ENCODE assay signal across 8 mouse cellular contexts in genomic region chr1:171344715-171345114, GRCm38 (mm10). TPM values are rescaled to one million over a fixed set of nuclear protein-coding genes. Genes with fewer than 3 reads are reported as not detected.
DNase-seq lines count a peak whose midpoint lies in the region; ATAC-seq and TF ChIP-seq lines count a peak whose summit lies in the region.

No protein-coding gene starts in this region.

- no peak for TF ChIP-seq POLR2A in bone marrow macrophage, adult 2 months (IDR thresholded peaks at IDR 0.05; ENCODE audit: borderline replicate concordance, low read depth, low read length)

- peak; percentile 29 for DNase-seq in kidney, adult 18-20 months
- DNase-seq in kidney, postnatal 25 days, result no peak
- DNase-seq in hindbrain, embryonic 14.5 days (ENCODE audit: low spot score), result no peak
- DNase-seq in right cerebral cortex, postnatal 36 days (ENCODE audit: low spot score in 2 of 2), result no peak
- no peak for DNase-seq in right cerebral cortex, adult 2 months (ENCODE audit: low spot score in 2 of 2)

- H3K36me3 ChIP-seq in hindbrain, embryonic 14.5 days (replicated peaks; ENCODE audit: control insufficient read depth, insufficient read depth), result peaks cover 41% of the 10 kb centered on the region
- peaks cover 29% of the 10 kb centered on the region for H3K36me3 ChIP-seq in midbrain, embryonic 15.5 days (replicated peaks)

- ATAC-seq in hindbrain, embryonic 14.5 days (ENCODE audit: low FRiP score), result no peak
- ATAC-seq in midbrain, embryonic 15.5 days (replicated peaks), result peak; percentile 24
- no peak for ATAC-seq in cerebellum, adult (ENCODE audit: insufficient number of reproducible peaks, low FRiP score, low TSS enrichment)

- peak overlapping the region; percentile 81 for H3K4me3 ChIP-seq in bone marrow macrophage, adult 2 months (ENCODE audit: insufficient read depth, low read length)
- H3K4me3 ChIP-seq in hindbrain, embryonic 14.5 days (replicated peaks; ENCODE audit: low read length), result peak overlapping the region; percentile 92
- H3K4me3 ChIP-seq in midbrain, embryonic 15.5 days, result peak overlapping the region; percentile 94

- peaks cover 6% of the 10 kb centered on the region; the same call in 1 of the 2 replicates for H3K9me3 ChIP-seq in hindbrain, embryonic 14.5 days (ENCODE audit: control insufficient read depth, low read length)
- 0 out of 2 replicates have a peak, but pooled peaks cover 6% of the 10 kb centered on the region for H3K9me3 ChIP-seq in midbrain, embryonic 15.5 days

- H3K4me1 ChIP-seq in bone marrow macrophage, adult 2 months (ENCODE audit: control insufficient read depth, insufficient read depth, low read length), result peaks cover 30% of the 10 kb centered on the region
- peaks cover 24% of the 10 kb centered on the region for H3K4me1 ChIP-seq in hindbrain, embryonic 14.5 days (replicated peaks; ENCODE audit: control insufficient read depth, insufficient read depth, low read length)
- peaks cover 38% of the 10 kb centered on the region for H3K4me1 ChIP-seq in midbrain, embryonic 15.5 days

- TF ChIP-seq CTCF in bone marrow macrophage, adult 2 months (IDR thresholded peaks at IDR 0.05; ENCODE audit: low read depth, low read length), result no peak

- no peak overlapping the region for H3K27ac ChIP-seq in bone marrow macrophage, adult 2 months (ENCODE audit: insufficient read depth, low read depth, low read length)
- no peak overlapping the region for H3K27ac ChIP-seq in hindbrain, embryonic 14.5 days
- H3K27ac ChIP-seq in midbrain, embryonic 15.5 days, result no peak overlapping the region; the same call in 1 of the 2 replicates

- 81% methylated on average over 9 of the region's 9 CpGs for whole genome bisulfite sequencing in hindbrain, embryonic 14.5 days
- 76% methylated on average over 9 of the region's 9 CpGs for WGBS in midbrain, embryonic 15.5 days

- H3K9ac ChIP-seq in hindbrain, embryonic 14.5 days, result peak overlapping the region; percentile 83
- peak overlapping the region; percentile 78 for H3K9ac ChIP-seq in midbrain, embryonic 15.5 days

- H3K4me2 ChIP-seq in hindbrain, embryonic 14.5 days (replicated peaks), result peak overlapping the region; percentile 90
- H3K4me2 ChIP-seq in midbrain, embryonic 15.5 days, result peak overlapping the region; percentile 81

- no peaks in the 10 kb centered on the region for H3K27me3 ChIP-seq in hindbrain, embryonic 14.5 days (ENCODE audit: control insufficient read depth, insufficient read depth, low read length)
- no peaks in the 10 kb centered on the region for H3K27me3 ChIP-seq in midbrain, embryonic 15.5 days (replicated peaks)

RNA-seq across cellular contexts. Expression of gene Nit1, which starts 0.7 kb away (rescaled TPM):
- polyA plus RNA-seq in bone marrow macrophage, adult 2 months (2012; ENCODE audit: insufficient read depth, insufficient read length, missing spikeins), result 31.9 and 34.7 TPM in 2 replicates
- polyA plus RNA-seq in hindbrain, embryonic 14.5 days (2014; fragmentation: Nextera tagmentation; extraction: Ambion mirVana), result 36.6 and 37.8 TPM in 2 replicates
- 52.2 and 54.2 TPM in 2 replicates for polyA plus RNA-seq in midbrain, embryonic 15.5 days (2015; fragmentation: Nextera tagmentation; extraction: Ambion mirVana)

RNA-seq across cellular contexts. Expression of gene Pfdn2, which starts 0.8 kb away (rescaled TPM):
- 64.4 and 74.8 TPM in 2 replicates for polyA plus RNA-seq in bone marrow macrophage, adult 2 months (2012; ENCODE audit: insufficient read depth, insufficient read length, missing spikeins)
- polyA plus RNA-seq in hindbrain, embryonic 14.5 days (2014; fragmentation: Nextera tagmentation; extraction: Ambion mirVana), result 60.3 and 66.1 TPM in 2 replicates
- 146 and 150 TPM in 2 replicates for polyA plus RNA-seq in midbrain, embryonic 15.5 days (2015; fragmentation: Nextera tagmentation; extraction: Ambion mirVana)

RNA-seq across cellular contexts. Expression of gene Dedd, which starts 15.8 kb away (rescaled TPM):
- polyA plus RNA-seq in bone marrow macrophage, adult 2 months (2012; ENCODE audit: insufficient read depth, insufficient read length, missing spikeins), result 34.3 and 43.5 TPM in 2 replicates
- 45.9 and 49.9 TPM in 2 replicates for polyA plus RNA-seq in hindbrain, embryonic 14.5 days (2014; fragmentation: Nextera tagmentation; extraction: Ambion mirVana)
- polyA plus RNA-seq in midbrain, embryonic 15.5 days (2015; fragmentation: Nextera tagmentation; extraction: Ambion mirVana), result 52.9 and 53.5 TPM in 2 replicates

RNA-seq across cellular contexts. Expression of gene Klhdc9, which starts 15.9 kb away (rescaled TPM):
- polyA plus RNA-seq in bone marrow macrophage, adult 2 months (2012; ENCODE audit: insufficient read depth, insufficient read length, missing spikeins), result not detected in 2 replicates
- 2.6 and 3.9 TPM in 2 replicates for polyA plus RNA-seq in hindbrain, embryonic 14.5 days (2014; fragmentation: Nextera tagmentation; extraction: Ambion mirVana)
- polyA plus RNA-seq in midbrain, embryonic 15.5 days (2015; fragmentation: Nextera tagmentation; extraction: Ambion mirVana), result 3.3 and 4.5 TPM in 2 replicates

RNA-seq across cellular contexts. Expression of gene Nectin4, which starts 25.2 kb away (rescaled TPM):
- 9.7 and 11.5 TPM in 2 replicates for polyA plus RNA-seq in bone marrow macrophage, adult 2 months (2012; ENCODE audit: insufficient read depth, insufficient read length, missing spikeins)
- polyA plus RNA-seq in hindbrain, embryonic 14.5 days (2014; fragmentation: Nextera tagmentation; extraction: Ambion mirVana), result 2.3 TPM in 2 replicates
- 3.1 and 3.6 TPM in 2 replicates for polyA plus RNA-seq in midbrain, embryonic 15.5 days (2015; fragmentation: Nextera tagmentation; extraction: Ambion mirVana)
